In genomic region chr19:44107661-44108521, GRCm38 (mm10) we compare ENCODE assay signal across 8 mouse cellular contexts. TPM values are rescaled to one million over a fixed set of nuclear protein-coding genes. Genes with fewer than 3 reads are reported as not detected.
DNase-seq lines count a peak whose midpoint lies in the region; ATAC-seq and TF ChIP-seq lines count a peak whose summit lies in the region.

No protein-coding gene starts in this region.

- H3K9me3 ChIP-seq in hindbrain, embryonic 11.5 days (ENCODE audit: control insufficient read depth, low read length), result no peaks in the 10 kb centered on the region
- no peaks in the 10 kb centered on the region for H3K9me3 ChIP-seq in midbrain, embryonic 10.5 days (replicated peaks)

- H3K4me3 ChIP-seq in thymus, adult 2 months (ENCODE audit: control insufficient read depth, insufficient read depth, low read length), result peak overlapping the region; percentile 94
- peak overlapping the region; percentile 97 for H3K4me3 ChIP-seq in hindbrain, embryonic 11.5 days (ENCODE audit: low read depth, low read length)
- peak overlapping the region; percentile 99 for H3K4me3 ChIP-seq in midbrain, embryonic 10.5 days

- DNase-seq in cerebellum, adult 9-11 months, result peak; percentile 14
- no peak for DNase-seq in cerebellum, postnatal 36 days
- no peak for DNase-seq in thymus, adult 2 months
- DNase-seq in thymus, postnatal 36 days, result no peak
- peak; percentile 29 for DNase-seq in hindbrain, embryonic 11.5 days (ENCODE audit: low spot score)
- no peak for DNase-seq in midbrain, embryonic 10.5 days (ENCODE audit: low spot score)
- no peak for DNase-seq in left cerebral cortex, adult 18-20 months (ENCODE audit: low spot score in 2 of 2)
- DNase-seq in T-cell, adult 2 months (ENCODE audit: low spot score), result no peak

- peaks cover 8% of the 10 kb centered on the region for H3K4me1 ChIP-seq in thymus, adult 2 months (replicated peaks; ENCODE audit: control insufficient read depth, insufficient read depth, low read length)
- peaks cover 5% of the 10 kb centered on the region; the same call in 1 of the 2 replicates for H3K4me1 ChIP-seq in hindbrain, embryonic 11.5 days (replicated peaks; ENCODE audit: control insufficient read depth, insufficient read depth, low read length)
- peaks cover 23% of the 10 kb centered on the region for H3K4me1 ChIP-seq in midbrain, embryonic 10.5 days

- no peaks in the 10 kb centered on the region for H3K27me3 ChIP-seq in thymus, adult 2 months (ENCODE audit: control insufficient read depth, insufficient read depth, low read length)
- no peaks in the 10 kb centered on the region for H3K27me3 ChIP-seq in hindbrain, embryonic 11.5 days (ENCODE audit: control insufficient read depth, insufficient read depth, low read length)
- H3K27me3 ChIP-seq in midbrain, embryonic 10.5 days (ENCODE audit: low read depth, poor library complexity, severe bottlenecking), result no peaks in the 10 kb centered on the region

- peaks cover 6% of the 10 kb centered on the region; the same call in 1 of the 2 replicates for H3K36me3 ChIP-seq in thymus, adult 2 months (ENCODE audit: control insufficient read depth, insufficient read depth, low read length)
- peaks cover 2% of the 10 kb centered on the region; the same call in 1 of the 2 replicates for H3K36me3 ChIP-seq in hindbrain, embryonic 11.5 days (ENCODE audit: control insufficient read depth, insufficient read depth, low read length)
- H3K36me3 ChIP-seq in midbrain, embryonic 10.5 days, result peaks cover 44% of the 10 kb centered on the region

- H3K9ac ChIP-seq in hindbrain, embryonic 11.5 days (ENCODE audit: low read depth, low read length), result peak overlapping the region; percentile 93

- peak overlapping the region; percentile 83 for H3K4me2 ChIP-seq in hindbrain, embryonic 11.5 days (replicated peaks; ENCODE audit: low read depth, low read length)

- TF ChIP-seq CTCF in thymus, adult 2 months (IDR thresholded peaks at IDR 0.05; ENCODE audit: borderline replicate concordance, control insufficient read depth, extremely low read depth, insufficient read depth, low read length, poor library complexity), result no peak

- TF ChIP-seq POLR2A in thymus, adult 2 months (IDR thresholded peaks at IDR 0.05; ENCODE audit: control insufficient read depth, extremely low read depth, insufficient read depth, low read length, poor library complexity), result no peak

- ATAC-seq in hindbrain, embryonic 11.5 days (ENCODE audit: low FRiP score), result peak; percentile 53; the same call in 1 of the 2 replicates

- H3K27ac ChIP-seq in thymus, adult 2 months (ENCODE audit: control insufficient read depth, insufficient read depth, low read length), result no peak overlapping the region
- no peak overlapping the region for H3K27ac ChIP-seq in hindbrain, embryonic 11.5 days (ENCODE audit: low read depth, low read length)
- peak overlapping the region; percentile 95 for H3K27ac ChIP-seq in midbrain, embryonic 10.5 days (replicated peaks)

- 40% methylated on average over 22 of the region's 22 CpGs for WGBS in thymus, adult 2 months
- WGBS in hindbrain, embryonic 11.5 days, result 30% methylated on average over 22 of the region's 22 CpGs
- 31% methylated on average over 22 of the region's 22 CpGs for WGBS in midbrain, embryonic 10.5 days

RNA-seq across cellular contexts. Expression of gene Chuk, which starts 0.6 kb away (rescaled TPM):
- polyA plus RNA-seq in thymus, adult 2 months (2012; rRNA removed), result 23.6 and 26.4 TPM in 2 replicates
- polyA plus RNA-seq in hindbrain, embryonic 11.5 days (2014; fragmentation: Nextera tagmentation; extraction: Ambion mirVana), result 58.7 and 61.0 TPM in 2 replicates
- polyA plus RNA-seq in midbrain, embryonic 10.5 days (2016; fragmentation: Nextera tagmentation; extraction: Ambion mirVana), result 47.8 and 51.2 TPM in 2 replicates
- total RNA-seq in left cerebral cortex, adult 18-20 months (2021), result 10 to 100 TPM; 46.0 to 46.9 TPM

RNA-seq across cellular contexts. Expression of gene Cwf19l1, which starts 27.8 kb away (rescaled TPM):
- 9.3 and 11.8 TPM in 2 replicates for polyA plus RNA-seq in thymus, adult 2 months (2012; rRNA removed)
- 38.9 and 40.5 TPM in 2 replicates for polyA plus RNA-seq in hindbrain, embryonic 11.5 days (2014; fragmentation: Nextera tagmentation; extraction: Ambion mirVana)
- polyA plus RNA-seq in midbrain, embryonic 10.5 days (2016; fragmentation: Nextera tagmentation; extraction: Ambion mirVana), result 38.9 and 42.1 TPM in 2 replicates
- 10 to 100 TPM; 20.0 to 21.4 TPM for total RNA-seq in left cerebral cortex, adult 18-20 months (2021)

RNA-seq across cellular contexts. Expression of gene Erlin1, which starts 38.3 kb away (rescaled TPM):
- polyA plus RNA-seq in thymus, adult 2 months (2012; rRNA removed), result 5.5 and 8.0 TPM in 2 replicates
- polyA plus RNA-seq in hindbrain, embryonic 11.5 days (2014; fragmentation: Nextera tagmentation; extraction: Ambion mirVana), result 15.8 and 18.7 TPM in 2 replicates
- 22.2 and 23.6 TPM in 2 replicates for polyA plus RNA-seq in midbrain, embryonic 10.5 days (2016; fragmentation: Nextera tagmentation; extraction: Ambion mirVana)
- 10 to 100 TPM; 22.2 to 23.6 TPM for total RNA-seq in left cerebral cortex, adult 18-20 months (2021)

RNA-seq across cellular contexts. Expression of gene Bloc1s2, which starts 38.4 kb away (rescaled TPM):
- polyA plus RNA-seq in thymus, adult 2 months (2012; rRNA removed), result 35.5 and 44.4 TPM in 2 replicates
- 125 and 127 TPM in 2 replicates for polyA plus RNA-seq in hindbrain, embryonic 11.5 days (2014; fragmentation: Nextera tagmentation; extraction: Ambion mirVana)
- 107 and 108 TPM in 2 replicates for polyA plus RNA-seq in midbrain, embryonic 10.5 days (2016; fragmentation: Nextera tagmentation; extraction: Ambion mirVana)
- total RNA-seq in left cerebral cortex, adult 18-20 months (2021), result 10 to 100 TPM; 59.3 to 69.8 TPM

Comparison
In these comparisons a context has a peak if more than half of its experiments do, and no peak if none do; other contexts are left out.
1. DNase-seq: peak in cerebellum, adult 9-11 months (single experiment) and hindbrain, embryonic 11.5 days (single experiment); none in cerebellum, postnatal 36 days (0 of 2), thymus, adult 2 months (single experiment), thymus, postnatal 36 days (0 of 2), midbrain, embryonic 10.5 days (single experiment), left cerebral cortex, adult 18-20 months (0 of 2) and T-cell, adult 2 months (single experiment).
2. Peak in every context shown above with its lines, with median percentiles within 50 percentile points of each other: H3K4me3 ChIP-seq.